Mouse (Mus musculus) heart, adult 2 months (tissue): ENCODE results near the gene Cuedc1. TPM values are rescaled to one million over a fixed set of nuclear protein-coding genes. Genes with fewer than 3 reads are reported as not detected.
A peak's percentile ranks its signal among the peaks of the same experiment; 100 is the strongest.

Source experiments
- DNase-seq, 2 experiments: peaks; one replicate each; pipeline ENCODE4 v3.0.0; 2021
- H3K27ac ChIP-seq: fragments of 200-600 bp; 2 replicates; pipeline ENCODE4 v1.8.1; 2022
- H3K27me3 ChIP-seq: fragments of 200-500 bp; 2 replicates; pipeline ENCODE4 v1.6.1; 2012; ENCODE audit warnings: mild to moderate bottlenecking, low read length, inconsistent platforms, mixed read lengths; ENCODE audit not compliant: control insufficient read depth, insufficient read depth
- H3K36me3 ChIP-seq: fragments of 200-500 bp; 2 replicates; pipeline ENCODE4 v1.6.1; 2012; ENCODE audit warnings: low read length, inconsistent platforms; ENCODE audit not compliant: control insufficient read depth, insufficient read depth
- H3K4me1 ChIP-seq: fragments of 200-500 bp; 2 replicates; pipeline ENCODE4 v1.6.1; 2011; ENCODE audit warnings: low read length; ENCODE audit not compliant: control insufficient read depth, insufficient read depth
- H3K4me3 ChIP-seq: fragments of 200-600 bp; 2 replicates; pipeline ENCODE4 v1.8.1; 2022
- H3K79me2 ChIP-seq: fragments of 200-500 bp; replicated peaks from 2 replicates; pipeline ENCODE4 v1.6.1; 2012; ENCODE audit warnings: mild to moderate bottlenecking, inconsistent platforms, low read length, moderate library complexity, mixed read lengths; ENCODE audit not compliant: control insufficient read depth, insufficient read depth
- H3K9ac ChIP-seq: fragments of 200-500 bp; 2 replicates; pipeline ENCODE4 v1.6.1; 2012; ENCODE audit warnings: low read depth, mild to moderate bottlenecking, control low read depth, inconsistent platforms, low read length, mixed read lengths
- CTCF ChIP-seq: fragments of 200-600 bp; IDR thresholded peaks from 2 replicates; pipeline ENCODE4 v1.8.1; 2022; ENCODE audit warnings: antibody characterized with exemption, mild to moderate bottlenecking, moderate library complexity
- EP300 ChIP-seq: fragments of 200-500 bp; IDR thresholded peaks from 2 replicates; pipeline ENCODE4 v1.6.1; 2011; ENCODE audit warnings: low read depth, low read length, control low read depth; ENCODE audit not compliant: insufficient read depth
- POLR2A ChIP-seq: fragments of 200-500 bp; IDR thresholded peaks from 2 replicates; pipeline ENCODE4 v1.6.1; 2011; ENCODE audit warnings: mild to moderate bottlenecking, low read depth, low read length, control low read depth; ENCODE audit not compliant: insufficient read depth
- WGBS: fragments of 180-500 bp; shearing (Covaris S2); methylation state at CpG from one replicate; pipeline ENCODE4 v1.1.7; 2018; 5-methylcytosine and 5-hydroxymethylcytosine counted together
- intact Hi-C: fragments of 180-260 bp; cut with DNase I; formaldehyde crosslinking; loops from one replicate; pipeline ENCODE4 v1.15.1; 2025
- long read RNA-seq: library from polyadenylated mRNA; stranded (forward); transcript quantifications from one replicate; pipeline ENCODE4 v2.0.0, GENCODE M21; 2021
- polyA plus RNA-seq: library from polyadenylated mRNA; depleted of rRNA; stranded (reverse); fragments of >200 nt; gene quantifications from 2 replicates; pipeline ENCODE4 v1.2.3, GENCODE M21; 2012; rRNA removed
- total RNA-seq, 2 experiments: library from RNA; stranded (reverse); gene quantifications; 2 replicates each; pipeline ENCODE4 v1.2.3; 2021

The Cuedc1 gene
- total RNA-seq (10 to 100 TPM; 49.8 to 55.0 TPM), polyA plus RNA-seq (36.2 and 38.7 TPM in 2 replicates)
- long read RNA-seq, transcript Cuedc1-201 (11 exons, 3,180 nt) = major isoform, 24 of 42 reads
- long read RNA-seq, partial matches to known transcripts = 8 of 42 reads
- long read RNA-seq, other reads (novel, unspliced or antisense) = 10 of 42 reads

GRCm38 (mm10) chr11:88098021-88098729 lies at the start of gene Cuedc1:
Gene Cuedc1, plus strand, starts transcription at chr11:88098058.
- WGBS = 28% methylated on average over 17 of the region's 17 CpGs
- Histone ChIP-seq H3K79me2 (peaks cover 1% of the 10 kb centered on the region; the same call in 1 of the 2 replicates), H3K27ac (peak within 1 kb of the TSS; percentile 100), H3K36me3 (peaks cover 2% of the 10 kb centered on the region; the same call in 1 of the 2 replicates), H3K27me3 (no peaks in the 10 kb centered on the region), H3K4me3 (peak within 1 kb of the TSS; percentile 80), H3K9ac (peak within 1 kb of the TSS; percentile 99), H3K4me1 (peaks cover 10% of the 10 kb centered on the region)
- peak; percentile 40; the same call in 1 of the 2 replicates for TF ChIP-seq POLR2A
- no peak for TF ChIP-seq EP300
- peak in 1 of 2 experiments; percentile 31 for DNase-seq
- intact Hi-C loops = loop anchor here (2.0 kb wide), 3 partner anchors 21 to 65 kb away; no protein-coding TSS in a partner anchor

GRCm38 (mm10) chr11:88048961-88049670 lies 48.7 kb upstream of the Cuedc1 start:
- no peak for DNase-seq
- Histone ChIP-seq H3K9ac (peak overlapping the region; percentile 52; the same call in 1 of the 2 replicates), H3K36me3 (peaks cover 32% of the 10 kb centered on the region), H3K4me3 (peak overlapping the region; percentile 98), H3K79me2 (peaks cover 3% of the 10 kb centered on the region), H3K27me3 (no peaks in the 10 kb centered on the region), H3K27ac (peak overlapping the region; percentile 99), H3K4me1 (peaks cover 6% of the 10 kb centered on the region)
- intact Hi-C loops = loop anchor here (5.0 kb wide), 1 partner anchor 773 kb away; no protein-coding TSS in a partner anchor
- TF ChIP-seq EP300 (no peak), CTCF (no peak), POLR2A (no peak)
- WGBS = 10% methylated on average over 26 of the region's 26 CpGs

- Histone ChIP-seq H3K27me3 (no peaks in the 10 kb centered on the region), H3K9ac (no peak overlapping the region), H3K36me3 (peaks cover 32% of the 10 kb centered on the region), H3K4me1 (peaks cover 6% of the 10 kb centered on the region), H3K27ac (peak overlapping the region; percentile 99; the same call in 1 of the 2 replicates), H3K4me3 (no peak overlapping the region), H3K79me2 (peaks cover 3% of the 10 kb centered on the region)
- intact Hi-C loops = loop anchor here (5.0 kb wide), 1 partner anchor 773 kb away; no protein-coding TSS in a partner anchor
- TF ChIP-seq POLR2A = no peak
- TF ChIP-seq CTCF = no peak
- no peak for TF ChIP-seq EP300
- no peak for DNase-seq
Observed at GRCm38 (mm10) chr11:88049732-88050131, 48.1 kb upstream of the Cuedc1 start.

DNA sequence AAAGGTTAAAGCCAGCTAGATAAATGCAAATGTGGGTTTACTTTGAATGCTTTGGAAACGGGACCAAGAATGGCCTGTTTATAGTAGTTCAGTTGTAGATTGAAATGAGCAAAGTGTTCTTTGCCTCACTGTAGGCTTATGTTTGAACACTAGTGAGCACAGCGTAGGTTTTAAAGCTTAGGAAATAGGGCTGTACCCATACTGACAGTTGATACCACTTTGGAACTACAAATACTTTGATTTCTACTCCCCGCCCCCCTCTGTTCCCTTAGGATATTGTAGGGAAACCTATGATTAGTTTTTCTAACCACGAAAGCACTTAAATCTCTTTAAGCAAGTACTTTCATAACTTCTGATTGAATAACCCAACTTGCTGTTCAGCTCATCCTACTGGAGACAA lies 45.2 kb upstream of the Cuedc1 start:
- no peak overlapping the region for H3K27ac ChIP-seq
- WGBS = 77% methylated on average over 4 of the region's 4 CpGs
- intact Hi-C loops = no loop called here
- H3K9ac ChIP-seq = no peak overlapping the region
- DNase-seq = no peak
- peaks cover 32% of the 10 kb centered on the region for H3K36me3 ChIP-seq
- no peak overlapping the region for H3K4me3 ChIP-seq
- H3K79me2 ChIP-seq = peaks cover 3% of the 10 kb centered on the region
- TF ChIP-seq POLR2A (no peak), CTCF (no peak), EP300 (no peak)
- H3K4me1 ChIP-seq = peaks cover 4% of the 10 kb centered on the region
- H3K27me3 ChIP-seq = no peaks in the 10 kb centered on the region

DNA sequence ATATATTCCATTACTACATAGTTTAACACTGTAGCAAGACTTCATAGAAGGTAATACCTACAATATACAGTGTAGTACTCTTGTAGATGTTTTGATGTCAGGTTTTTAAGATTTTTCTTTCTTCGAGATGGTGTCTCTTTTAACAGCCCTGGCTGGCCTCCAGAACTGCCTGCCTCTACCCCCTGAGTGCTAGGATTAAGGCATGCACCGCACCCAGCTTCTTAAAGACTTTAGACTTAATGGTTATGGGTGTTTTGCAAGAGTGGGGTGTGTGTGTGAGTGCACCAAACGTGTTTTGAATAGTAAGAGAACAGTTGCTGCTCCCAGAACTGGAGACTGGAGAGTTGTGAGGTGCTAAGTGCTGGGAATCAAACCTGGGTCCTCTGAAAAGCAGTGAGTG lies 44.0 kb upstream of the Cuedc1 start:
- H3K4me1 ChIP-seq = peaks cover 4% of the 10 kb centered on the region
- no peaks in the 10 kb centered on the region for H3K27me3 ChIP-seq
- no peak overlapping the region for H3K4me3 ChIP-seq
- 0 out of 2 replicates have a peak, but pooled peaks have one; percentile 17 for TF ChIP-seq POLR2A
- no peak for TF ChIP-seq EP300
- no peak overlapping the region for H3K9ac ChIP-seq
- 59% methylated on average over 3 of the region's 3 CpGs for WGBS
- peaks cover 28% of the 10 kb centered on the region for H3K36me3 ChIP-seq
- no peaks in the 10 kb centered on the region; the same call in 1 of the 2 replicates for H3K79me2 ChIP-seq
- no peak for DNase-seq
- intact Hi-C loops = no loop called here
- H3K27ac ChIP-seq = no peak overlapping the region
